Comparison of ENCODE assay signal across 15 mouse cellular contexts in genomic region chr4:25141259-25141658, GRCm38 (mm10).
DNase-seq lines count a peak whose midpoint lies in the region.
"Had no signal": no experiment of that assay in that cellular context is flagged by ENCODE, and none has a peak within 500 bp of the region (broad histone marks: within the 10 kb centered on the region; RNA-seq: fewer than 3 reads in every experiment).

No protein-coding gene starts in this region.

- DNase-seq in layer of hippocampus, adult 18-20 months (ENCODE audit: low spot score in 2 of 2): peak; percentile 37 to 75
- no peak for DNase-seq in layer of hippocampus, postnatal 10 days (ENCODE audit: low spot score in 2 of 2)
- DNase-seq in brain, adult 2 months (ENCODE audit: low read depth, low spot score): peak; percentile 25
- DNase-seq in layer of hippocampus, adult 9-11 months: peak; percentile 61
- no peak for DNase-seq in urinary bladder, postnatal 10 days (ENCODE audit: low spot score)
- DNase-seq in adrenal gland, adult 2 months: no peak
- DNase-seq: adrenal gland, adult 8-10 months; adrenal gland, postnatal 36 days; cerebellum, adult 11 months; cerebellum, adult 2 months; cerebellum, adult 9-11 months; cerebellum, postnatal 25 days; gastrocnemius, adult 2 months; gastrocnemius, postnatal 14 days; heart, adult 11 months had no signal

Comparison
In these comparisons a context has a peak if more than half of its experiments do, and no peak if none do; other contexts are left out.
1. DNase-seq: peak in layer of hippocampus, adult 18-20 months (2 of 2), brain, adult 2 months (single experiment) and layer of hippocampus, adult 9-11 months (single experiment); none in layer of hippocampus, postnatal 10 days (0 of 2), urinary bladder, postnatal 10 days (single experiment) and adrenal gland, adult 2 months (single experiment).